Mouse (Mus musculus) T-helper 1 cell (primary cell): Measurements from ENCODE around the gene Arhgef12.

ENCODE experiments used
- in situ Hi-C: fragments of 300-600 bp; cut with MboI, MseI; formaldehyde crosslinking; loops from one replicate; pipeline ENCODE4 v1.15.1; 2025; ENCODE audit warnings: high pct_unique_total_duplicates

Gene Arhgef12

DNA sequence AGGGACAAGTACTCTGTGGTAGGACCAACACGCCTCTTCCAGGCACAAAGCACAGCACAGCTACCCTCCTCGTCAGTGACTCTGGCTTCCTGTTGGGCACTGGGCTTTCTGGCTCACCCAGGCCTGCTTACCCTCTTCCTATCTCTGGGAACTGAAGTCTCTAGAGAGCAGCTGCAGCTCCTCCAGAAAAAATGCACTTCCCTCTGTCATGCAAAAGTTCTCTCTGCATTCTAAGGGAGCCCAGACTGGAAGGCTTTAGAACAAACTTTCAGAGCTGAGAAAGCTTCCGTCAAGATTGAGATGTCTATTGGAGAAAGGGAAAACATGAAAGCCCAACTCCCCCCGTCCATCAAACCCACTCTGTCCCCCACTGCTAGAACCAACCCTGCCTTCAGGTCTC is 164.9 kb downstream of the Arhgef12 start:
- in situ Hi-C loops: loop anchor here (5.0 to 10.0 kb wide), 2 partner anchors 250 to 387 kb away; no protein-coding TSS in a partner anchor

GRCm38 (mm10) chr9:42932146-42932545 is 174.9 kb downstream of the Arhgef12 start:
- in situ Hi-C loops: loop anchor here (10.0 kb wide), 1 partner anchor 607 kb away; no protein-coding TSS in a partner anchor

- in situ Hi-C loops: no loop called here
Measured at GRCm38 (mm10) chr9:42927498-42927897, 179.5 kb downstream of the Arhgef12 start.

GRCm38 (mm10) chr9:42926564-42926963 is 180.5 kb downstream of the Arhgef12 start:
- in situ Hi-C loops: no loop called here

- in situ Hi-C loops: no loop called here
Measured at GRCm38 (mm10) chr9:42921830-42922229, 185.2 kb downstream of the Arhgef12 start.

DNA sequence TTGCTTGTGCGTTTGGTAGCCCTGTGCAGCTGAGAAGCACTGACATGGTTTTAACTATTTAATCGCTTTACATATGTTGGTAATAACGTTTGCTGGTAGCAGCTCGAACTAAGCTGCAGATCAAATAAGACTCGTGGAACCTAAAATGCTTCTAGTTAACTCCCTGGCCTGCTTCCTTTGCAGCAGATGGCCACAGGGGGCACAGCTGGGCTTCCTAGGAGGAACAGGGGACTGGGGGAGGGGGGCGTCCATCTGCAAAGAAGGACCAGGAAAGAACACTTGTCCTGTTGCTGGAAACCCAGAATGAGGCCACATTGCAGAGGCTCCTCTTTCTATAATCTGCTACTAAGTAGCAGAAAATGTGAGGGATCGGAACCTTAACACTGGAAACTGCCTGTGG is 186.8 kb downstream of the Arhgef12 start:
- in situ Hi-C loops: no loop called here

GRCm38 (mm10) chr9:42917911-42918310 is 189.1 kb downstream of the Arhgef12 start:
- in situ Hi-C loops: no loop called here
